ENCODE assay signal across 19 mouse cellular contexts in genomic region chr6:125423507-125423906, GRCm38 (mm10). TPM values are rescaled to one million over a fixed set of nuclear protein-coding genes. Genes with fewer than 3 reads are reported as not detected.
DNase-seq lines count a peak whose midpoint lies in the region; ATAC-seq and TF ChIP-seq lines count a peak whose summit lies in the region.
"Had no signal": no experiment of that assay in that cellular context is flagged by ENCODE, and none has a peak within 500 bp of the region (broad histone marks: within the 10 kb centered on the region; RNA-seq: fewer than 3 reads in every experiment).

No protein-coding gene starts in this region.

- no peak for TF ChIP-seq CTCF in ES-Bruce4 (IDR thresholded peaks at IDR 0.05; ENCODE audit: low read depth, low read length)

- ATAC-seq in kidney, embryonic 15.5 days (replicated peaks; ENCODE audit: low FRiP score), result no peak
- ATAC-seq in embryonic facial prominence, embryonic 14.5 days (ENCODE audit: low read depth), result no peak
- no peak for ATAC-seq in stomach, embryonic 15.5 days (ENCODE audit: insufficient read depth, low FRiP score, low read depth)
- ATAC-seq: forebrain, postnatal 0 days; liver, postnatal 0 days; midbrain, embryonic 16.5 days had no signal

- H3K4me1 ChIP-seq in kidney, embryonic 15.5 days, result peaks cover 40% of the 10 kb centered on the region
- peaks cover 7% of the 10 kb centered on the region for H3K4me1 ChIP-seq in ES-Bruce4 (ENCODE audit: control insufficient read depth, insufficient read depth, low read length)
- peaks cover 16% of the 10 kb centered on the region for H3K4me1 ChIP-seq in embryonic facial prominence, embryonic 14.5 days (ENCODE audit: control insufficient read depth, insufficient read depth, low read length)
- peaks cover 23% of the 10 kb centered on the region for H3K4me1 ChIP-seq in stomach, embryonic 15.5 days

- H3K9me3 ChIP-seq in kidney, embryonic 15.5 days (replicated peaks), result no peaks in the 10 kb centered on the region
- H3K9me3 ChIP-seq in ES-Bruce4 (replicated peaks; ENCODE audit: control insufficient read depth, insufficient read depth, low read length, poor library complexity, severe bottlenecking), result no peaks in the 10 kb centered on the region
- H3K9me3 ChIP-seq in embryonic facial prominence, embryonic 14.5 days (ENCODE audit: control insufficient read depth, low read length), result no peaks in the 10 kb centered on the region
- H3K9me3 ChIP-seq in stomach, embryonic 15.5 days, result no peaks in the 10 kb centered on the region
- H3K9me3 ChIP-seq: heart, embryonic 13.5 days; limb, embryonic 13.5 days; neural tube, embryonic 12.5 days had no signal

- 55% methylated on average over 13 of the region's 13 CpGs for WGBS in kidney, embryonic 15.5 days
- 40% methylated on average over 13 of the region's 13 CpGs for WGBS in embryonic facial prominence, embryonic 14.5 days
- 59% methylated on average over 13 of the region's 13 CpGs for WGBS in stomach, embryonic 15.5 days

- H3K36me3 ChIP-seq in kidney, embryonic 15.5 days, result no peaks in the 10 kb centered on the region
- H3K36me3 ChIP-seq in ES-Bruce4 (ENCODE audit: control insufficient read depth, insufficient read depth, low read length, poor library complexity, severe bottlenecking), result no peaks in the 10 kb centered on the region
- no peaks in the 10 kb centered on the region for H3K36me3 ChIP-seq in embryonic facial prominence, embryonic 14.5 days (ENCODE audit: control insufficient read depth, insufficient read depth, low read length)
- no peaks in the 10 kb centered on the region for H3K36me3 ChIP-seq in stomach, embryonic 15.5 days
- H3K36me3 ChIP-seq: heart, embryonic 13.5 days; limb, embryonic 13.5 days; neural tube, embryonic 12.5 days had no signal

- no peak overlapping the region for H3K9ac ChIP-seq in kidney, embryonic 15.5 days
- peak overlapping the region; percentile 24 for H3K9ac ChIP-seq in ES-Bruce4 (ENCODE audit: low read depth, poor library complexity, severe bottlenecking)
- H3K9ac ChIP-seq in embryonic facial prominence, embryonic 14.5 days (ENCODE audit: low read depth, low read length), result 0 out of 2 replicates have a peak overlapping the region, but pooled peaks have one; percentile 20
- no peak overlapping the region for H3K9ac ChIP-seq in stomach, embryonic 15.5 days
- H3K9ac ChIP-seq: forebrain, postnatal 0 days; liver, postnatal 0 days; neural tube, embryonic 12.5 days had no signal

- no peak overlapping the region for H3K4me3 ChIP-seq in kidney, embryonic 15.5 days (replicated peaks)
- peak overlapping the region; percentile 5; the same call in 1 of the 2 replicates for H3K4me3 ChIP-seq in ES-Bruce4 (ENCODE audit: low read depth, low read length)
- no peak overlapping the region for H3K4me3 ChIP-seq in embryonic facial prominence, embryonic 14.5 days (ENCODE audit: low read depth, low read length)
- H3K4me3 ChIP-seq in stomach, embryonic 15.5 days (replicated peaks), result no peak overlapping the region
- H3K4me3 ChIP-seq: erythroblast, embryonic 14.5 days; neural tube, embryonic 12.5 days had no signal

- TF ChIP-seq POLR2A in ES-Bruce4 (IDR thresholded peaks at IDR 0.05; ENCODE audit: insufficient read depth, low read length), result no peak

- TF ChIP-seq EP300 in ES-Bruce4 (IDR thresholded peaks at IDR 0.05; ENCODE audit: insufficient read depth, low read depth, low read length), result no peak

- H3K27ac ChIP-seq in kidney, embryonic 15.5 days, result peak overlapping the region; percentile 41; the same call in 1 of the 2 replicates
- H3K27ac ChIP-seq in ES-Bruce4 (ENCODE audit: insufficient read depth, low read length), result peak overlapping the region; percentile 79
- H3K27ac ChIP-seq in embryonic facial prominence, embryonic 14.5 days (replicated peaks; ENCODE audit: low read depth, low read length), result no peak overlapping the region
- peak overlapping the region; percentile 83 for H3K27ac ChIP-seq in stomach, embryonic 15.5 days
- H3K27ac ChIP-seq: heart, embryonic 13.5 days; neural tube, embryonic 12.5 days had no signal

- no peak for DNase-seq in kidney, adult 11 months
- DNase-seq in embryonic facial prominence, embryonic 14.5 days (ENCODE audit: low spot score), result no peak
- DNase-seq in urinary bladder, adult 18-20 months (ENCODE audit: low spot score in 2 of 2), result no peak
- no peak for DNase-seq in layer of hippocampus, postnatal 25 days (ENCODE audit: extremely low spot score in 1 of 2, low spot score in 1 of 2)
- DNase-seq: cerebellum, adult 8-10 months; forebrain, postnatal 0 days; gastrocnemius, postnatal 36 days; kidney, adult 18-20 months; liver, postnatal 0 days; lung, postnatal 36 days; thymus, adult 2 months had no signal

- H3K27me3 ChIP-seq in kidney, embryonic 15.5 days, result no peaks in the 10 kb centered on the region
- no peaks in the 10 kb centered on the region for H3K27me3 ChIP-seq in ES-Bruce4 (ENCODE audit: control insufficient read depth, insufficient read depth, low read length, poor library complexity, severe bottlenecking)
- no peaks in the 10 kb centered on the region for H3K27me3 ChIP-seq in embryonic facial prominence, embryonic 14.5 days (replicated peaks; ENCODE audit: control insufficient read depth, insufficient read depth, low read length)
- H3K27me3 ChIP-seq in stomach, embryonic 15.5 days (replicated peaks), result no peaks in the 10 kb centered on the region
- H3K27me3 ChIP-seq: limb, embryonic 13.5 days; neural tube, embryonic 12.5 days had no signal

- no peak overlapping the region for H3K4me2 ChIP-seq in kidney, embryonic 15.5 days
- no peak overlapping the region for H3K4me2 ChIP-seq in embryonic facial prominence, embryonic 14.5 days (ENCODE audit: low read depth, low read length)
- no peak overlapping the region for H3K4me2 ChIP-seq in stomach, embryonic 15.5 days

RNA-seq across cellular contexts. Expression of gene Plekhg6, which starts 42.9 kb away (rescaled TPM):
- 4.7 and 4.9 TPM in 2 replicates for polyA plus RNA-seq in kidney, embryonic 15.5 days (2015; fragmentation: Nextera tagmentation; extraction: Ambion mirVana)
- polyA plus RNA-seq in ES-Bruce4 (2011; ENCODE audit: insufficient read depth, insufficient read length, low read depth, missing spikeins), result 2.3 and 2.5 TPM in 2 replicates
- 1.0 and 1.4 TPM in 2 replicates for polyA plus RNA-seq in embryonic facial prominence, embryonic 14.5 days (2014; fragmentation: Nextera tagmentation; extraction: Ambion mirVana)
- 3.1 and 3.9 TPM in 2 replicates for polyA plus RNA-seq in stomach, embryonic 15.5 days (2015; fragmentation: Nextera tagmentation; extraction: Ambion mirVana)
- not detected for total RNA-seq in layer of hippocampus, postnatal 25 days (2021)
- total RNA-seq: gastrocnemius, postnatal 36 days had no signal
- polyA plus RNA-seq: erythroblast, embryonic 14.5 days had no signal

Comparison
In these comparisons a context has a peak if more than half of its experiments do, and no peak if none do; other contexts are left out.
1. H3K9ac ChIP-seq: peak in ES-Bruce4 (single experiment) and embryonic facial prominence, embryonic 14.5 days (single experiment); none in kidney, embryonic 15.5 days (single experiment) and stomach, embryonic 15.5 days (single experiment).